Mouse (Mus musculus): ENCODE measurements around the gene Nup155. TPM values are rescaled to one million over a fixed set of nuclear protein-coding genes. Genes with fewer than 3 reads are reported as not detected.

Gene Nup155
- polyA plus RNA-seq, 1 experiment: 4.9 TPM

GRCm38 (mm10) chr15:8131268-8131667 is 22.2 kb downstream of the Nup155 start:
- H3K27ac ChIP-seq (replicated peaks; ENCODE audit: low read depth, low read length): no peak overlapping the region
- H3K4me3 ChIP-seq (ENCODE audit: insufficient read depth, low read depth, low read length): no peak overlapping the region

GRCm38 (mm10) chr15:8131761-8132160 is 22.7 kb downstream of the Nup155 start:
- no peak overlapping the region for H3K27ac ChIP-seq (replicated peaks; ENCODE audit: low read depth, low read length)
- H3K4me1 ChIP-seq (ENCODE audit: control insufficient read depth, insufficient read depth, insufficient read length, low read length): no peaks in the 10 kb centered on the region
- H3K4me3 ChIP-seq (ENCODE audit: insufficient read depth, low read depth, low read length): no peak overlapping the region

More at GRCm38 (mm10) chr15:8131268-8131667, 22.2 kb downstream of the Nup155 start:
- H3K4me1 ChIP-seq (ENCODE audit: control insufficient read depth, insufficient read depth, insufficient read length, low read length): no peaks in the 10 kb centered on the region

GRCm38 (mm10) chr15:8135606-8136005 is 26.5 kb downstream of the Nup155 start:
- Histone ChIP-seq H3K4me1 (ENCODE audit: control insufficient read depth, insufficient read depth, insufficient read length, low read length) (no peaks in the 10 kb centered on the region), H3K4me3 (ENCODE audit: insufficient read depth, low read depth, low read length) (no peak overlapping the region), H3K27ac (replicated peaks; ENCODE audit: low read depth, low read length) (no peak overlapping the region)

GRCm38 (mm10) chr15:8161841-8162240 is 52.8 kb downstream of the Nup155 start:
- Histone ChIP-seq H3K27ac (replicated peaks; ENCODE audit: low read depth, low read length) (no peak overlapping the region), H3K4me1 (ENCODE audit: control insufficient read depth, insufficient read depth, insufficient read length, low read length) (no peaks in the 10 kb centered on the region), H3K4me3 (ENCODE audit: insufficient read depth, low read depth, low read length) (no peak overlapping the region)

- H3K27ac ChIP-seq (replicated peaks; ENCODE audit: low read depth, low read length): no peak within 1 kb of the TSS
- H3K4me1 ChIP-seq (ENCODE audit: control insufficient read depth, insufficient read depth, insufficient read length, low read length): no peaks in the 10 kb centered on the region
- peak within 1 kb of the TSS; percentile 88 for H3K4me3 ChIP-seq (ENCODE audit: insufficient read depth, low read depth, low read length)
Observed at GRCm38 (mm10) chr15:8168591-8169265, 59.7 kb downstream of the Nup155 start, which contains the start of gene Cplane1. Gene Cplane1, plus strand, starts transcription at chr15:8169106.

GRCm38 (mm10) chr15:8169266-8169746 is 60.2 kb downstream of the Nup155 start:
- H3K4me1 ChIP-seq (ENCODE audit: control insufficient read depth, insufficient read depth, insufficient read length, low read length): no peaks in the 10 kb centered on the region
- peak overlapping the region; percentile 88 for H3K4me3 ChIP-seq (ENCODE audit: insufficient read depth, low read depth, low read length)
- no peak overlapping the region for H3K27ac ChIP-seq (replicated peaks; ENCODE audit: low read depth, low read length)

- Histone ChIP-seq H3K4me3 (ENCODE audit: insufficient read depth, low read depth, low read length) (no peak overlapping the region), H3K27ac (replicated peaks; ENCODE audit: low read depth, low read length) (no peak overlapping the region), H3K4me1 (ENCODE audit: control insufficient read depth, insufficient read depth, insufficient read length, low read length) (no peaks in the 10 kb centered on the region)
Observed at GRCm38 (mm10) chr15:8189563-8189962, 80.5 kb downstream of the Nup155 start.

GRCm38 (mm10) chr15:8190435-8190834 is 81.4 kb downstream of the Nup155 start:
- Histone ChIP-seq H3K4me1 (ENCODE audit: control insufficient read depth, insufficient read depth, insufficient read length, low read length) (no peaks in the 10 kb centered on the region), H3K27ac (replicated peaks; ENCODE audit: low read depth, low read length) (no peak overlapping the region), H3K4me3 (ENCODE audit: insufficient read depth, low read depth, low read length) (no peak overlapping the region)

GRCm38 (mm10) chr15:8200317-8200716 is 91.2 kb downstream of the Nup155 start:
- Histone ChIP-seq H3K4me3 (ENCODE audit: insufficient read depth, low read depth, low read length) (no peak overlapping the region), H3K27ac (replicated peaks; ENCODE audit: low read depth, low read length) (no peak overlapping the region), H3K4me1 (ENCODE audit: control insufficient read depth, insufficient read depth, insufficient read length, low read length) (no peaks in the 10 kb centered on the region)

- no peak overlapping the region for H3K27ac ChIP-seq (replicated peaks; ENCODE audit: low read depth, low read length)
- no peaks in the 10 kb centered on the region for H3K4me1 ChIP-seq (ENCODE audit: control insufficient read depth, insufficient read depth, insufficient read length, low read length)
- H3K4me3 ChIP-seq (ENCODE audit: insufficient read depth, low read depth, low read length): no peak overlapping the region
Observed at GRCm38 (mm10) chr15:8208362-8208761, 99.3 kb downstream of the Nup155 start.

Other genes starting within 250 kb of the Nup155 start
- 33.6 and 34.4 TPM in 2 replicates for gene Wdr70, start 10.1 kb upstream of the Nup155 start, polyA plus RNA-seq (2012; ENCODE audit: insufficient read depth, insufficient read length, missing spikeins)
- 2.5 and 3.3 TPM in 2 replicates for gene Cplane1, start 59.8 kb downstream of the Nup155 start, polyA plus RNA-seq (2012; ENCODE audit: insufficient read depth, insufficient read length, missing spikeins)

All from brown adipose tissue, adult 24 weeks (tissue).